Mouse (Mus musculus): ENCODE measurements around the gene Ncr1. TPM values are rescaled to one million over a fixed set of nuclear protein-coding genes. Genes with fewer than 3 reads are reported as not detected.

Gene Ncr1
- total and polyA plus RNA-seq, 3 experiments, result not detected

- no peaks in the 10 kb centered on the region for H3K27me3 ChIP-seq (ENCODE audit: control insufficient read depth in 1 of 2, insufficient read depth in 2 of 2, low read length in 2 of 2)
- no peak overlapping the region for H3K27ac ChIP-seq (ENCODE audit: control insufficient read depth, low read depth, low read length)
- no peaks in the 10 kb centered on the region for H3K36me3 ChIP-seq (ENCODE audit: control insufficient read depth in 1 of 2, insufficient read depth in 2 of 2, low read length in 2 of 2)
- no peak overlapping the region for H3K4me3 ChIP-seq (ENCODE audit: control insufficient read depth in 1 of 2, insufficient read depth in 1 of 2, low read depth in 2 of 2, low read length in 2 of 2)
- H3K4me1 ChIP-seq (ENCODE audit: control insufficient read depth in 1 of 2, insufficient read depth in 2 of 2, low read length in 2 of 2), result no peaks in the 10 kb centered on the region
- TF ChIP-seq CTCF (IDR thresholded peaks at IDR 0.05 in 2 of 3, conservative IDR thresholded peaks at IDR 0.05 in 1 of 3; ENCODE audit: control insufficient read depth in 1 of 3, insufficient read depth in 1 of 3, low read depth in 2 of 3, low read length in 3 of 3, poor library complexity in 1 of 3, severe bottlenecking in 1 of 3), result no peak
- TF ChIP-seq GABPA (IDR thresholded peaks at IDR 0.05; ENCODE audit: low read depth, low read length), result no peak
- no peak for TF ChIP-seq POLR2AphosphoS5 (IDR thresholded peaks at IDR 0.05; ENCODE audit: borderline replicate concordance, low read depth, low read length)
- no peak for TF ChIP-seq USF2 (IDR thresholded peaks at IDR 0.05; ENCODE audit: borderline replicate concordance in 1 of 2, insufficient read depth in 1 of 2, low read depth in 1 of 2, low read length in 2 of 2)
- TF ChIP-seq TAL1 (IDR thresholded peaks at IDR 0.05; ENCODE audit: low read length), result no peak
- no peak for TF ChIP-seq ZMIZ1 (IDR thresholded peaks at IDR 0.05; ENCODE audit: low read depth, low read length)
- no peak for TF ChIP-seq USF1 (IDR thresholded peaks at IDR 0.05; ENCODE audit: low read depth, low read length)
- no peak for TF ChIP-seq GATA1 (IDR thresholded peaks at IDR 0.05; ENCODE audit: low read depth, low read length)
- no peak for TF ChIP-seq MYB (IDR thresholded peaks at IDR 0.05; ENCODE audit: low read depth, low read length)
- TF ChIP-seq ETS1 (IDR thresholded peaks at IDR 0.05; ENCODE audit: low read depth, low read length), result no peak
- TF ChIP-seq MAFK (IDR thresholded peaks at IDR 0.05; ENCODE audit: borderline replicate concordance, low read depth, low read length), result no peak
- TF ChIP-seq UBTF (IDR thresholded peaks at IDR 0.05; ENCODE audit: borderline replicate concordance, insufficient read depth, low read depth, low read length), result no peak
- TF ChIP-seq RCOR1 (IDR thresholded peaks at IDR 0.05; ENCODE audit: low read depth, low read length), result no peak
- TF ChIP-seq BHLHE40 (IDR thresholded peaks at IDR 0.05; ENCODE audit: borderline replicate concordance, low read depth, low read length), result no peak
- TF ChIP-seq TCF12 (IDR thresholded peaks at IDR 0.05; ENCODE audit: low read depth, low read length), result no peak
- TF ChIP-seq ZKSCAN1 (IDR thresholded peaks at IDR 0.05; ENCODE audit: low read depth, low read length), result no peak
- TF ChIP-seq NELFE (IDR thresholded peaks at IDR 0.05; ENCODE audit: low read depth, low read length), result no peak
- TF ChIP-seq SMC3 (IDR thresholded peaks at IDR 0.05; ENCODE audit: low read depth, low read length), result no peak
- no peak for TF ChIP-seq CHD1 (IDR thresholded peaks at IDR 0.05; ENCODE audit: low read depth, low read length)
- no peaks in the 10 kb centered on the region for H3K9me3 ChIP-seq (replicated peaks; ENCODE audit: insufficient read depth, low read length)
- H3K9ac ChIP-seq (ENCODE audit: control insufficient read depth, low read depth, low read length, poor library complexity, severe bottlenecking), result no peak overlapping the region
- DNase-seq (ENCODE audit: low read depth, low spot score), result no peak
- no peaks in the 10 kb centered on the region for H3K79me2 ChIP-seq (ENCODE audit: control insufficient read depth, insufficient read depth, low read length, poor library complexity)
These were observed 14.2 kb upstream of the Ncr1 start for GRCm38 (mm10) chr7:4323301-4323700.

GRCm38 (mm10) chr7:4373521-4373920 is 36.0 kb downstream of the Ncr1 start:
- no peak overlapping the region for H3K4me3 ChIP-seq (ENCODE audit: control insufficient read depth in 1 of 2, insufficient read depth in 1 of 2, low read depth in 2 of 2, low read length in 2 of 2)
- peaks cover 0 to 1% of the 10 kb centered on the region in 2 experiments; a peak in 1 of 4 replicates for H3K27me3 ChIP-seq (ENCODE audit: control insufficient read depth in 1 of 2, insufficient read depth in 2 of 2, low read length in 2 of 2)
- H3K36me3 ChIP-seq (ENCODE audit: control insufficient read depth in 1 of 2, insufficient read depth in 2 of 2, low read length in 2 of 2), result no peaks in the 10 kb centered on the region
- H3K4me1 ChIP-seq (ENCODE audit: control insufficient read depth in 1 of 2, insufficient read depth in 2 of 2, low read length in 2 of 2), result no peaks in the 10 kb centered on the region
- DNase-seq (ENCODE audit: low read depth, low spot score), result no peak
- H3K9ac ChIP-seq (ENCODE audit: control insufficient read depth, low read depth, low read length, poor library complexity, severe bottlenecking), result no peak overlapping the region
- no peaks in the 10 kb centered on the region for H3K79me2 ChIP-seq (ENCODE audit: control insufficient read depth, insufficient read depth, low read length, poor library complexity)
- H3K27ac ChIP-seq (ENCODE audit: control insufficient read depth, low read depth, low read length), result no peak overlapping the region
- no peak for TF ChIP-seq GABPA (IDR thresholded peaks at IDR 0.05; ENCODE audit: low read depth, low read length)
- TF ChIP-seq SIN3A (IDR thresholded peaks at IDR 0.05; ENCODE audit: low read length), result no peak
- no peak for TF ChIP-seq MEF2A (IDR thresholded peaks at IDR 0.05; ENCODE audit: extremely low read depth, insufficient replicate concordance, low read depth, low read length, poor library complexity, severe bottlenecking)
- TF ChIP-seq UBTF (IDR thresholded peaks at IDR 0.05; ENCODE audit: borderline replicate concordance, insufficient read depth, low read depth, low read length), result no peak
- TF ChIP-seq EP300 (IDR thresholded peaks at IDR 0.05; ENCODE audit: low read depth in 1 of 2, low read length in 2 of 2), result no peak
- TF ChIP-seq MYC (IDR thresholded peaks at IDR 0.05; ENCODE audit: low read depth, low read length), result no peak
- no peak for TF ChIP-seq MXI1 (IDR thresholded peaks at IDR 0.05; ENCODE audit: low read depth, low read length)
- TF ChIP-seq TCF12 (IDR thresholded peaks at IDR 0.05; ENCODE audit: low read depth, low read length), result no peak
- TF ChIP-seq TBP (IDR thresholded peaks at IDR 0.05; ENCODE audit: low read depth, low read length), result no peak
- TF ChIP-seq JUND (IDR thresholded peaks at IDR 0.05; ENCODE audit: low read depth, low read length), result no peak
- TF ChIP-seq ELF1 (IDR thresholded peaks at IDR 0.05; ENCODE audit: low read depth, low read length), result no peak
- TF ChIP-seq POLR2AphosphoS2 (IDR thresholded peaks at IDR 0.05; ENCODE audit: low read length), result no peak
- no peak for TF ChIP-seq MAFK (IDR thresholded peaks at IDR 0.05; ENCODE audit: borderline replicate concordance, low read depth, low read length)
- no peak for TF ChIP-seq ZC3H11A (IDR thresholded peaks at IDR 0.05; ENCODE audit: low read depth, low read length)
- TF ChIP-seq ZMIZ1 (IDR thresholded peaks at IDR 0.05; ENCODE audit: low read depth, low read length), result no peak
- no peak for TF ChIP-seq KAT2A (conservative IDR thresholded peaks at IDR 0.05; ENCODE audit: low read depth, low read length)
- H3K9me3 ChIP-seq (replicated peaks; ENCODE audit: insufficient read depth, low read length), result no peaks in the 10 kb centered on the region

Data from MEL (cell line).